Mouse (Mus musculus) cerebellum, postnatal 10 days (tissue): ENCODE results near the gene Arhgef15.
"Not testable (repeated sequence)": the region's sequence is repeated elsewhere in the genome, so short reads cannot be mapped to it uniquely, and the experiment has no call there.

ENCODE experiments used
- DNase-seq, 2 experiments: peaks; one replicate each; pipeline ENCODE4 v3.0.0; 2021; ENCODE audit warnings: mixed read lengths in 2 of 2

The Arhgef15 gene

GRCm38 (mm10) chr11:68965050-68965449 is 7.8 kb upstream of the Arhgef15 start:
- no peak for DNase-seq

GRCm38 (mm10) chr11:68963405-68963804 is 6.1 kb upstream of the Arhgef15 start:
- DNase-seq: no peak

GRCm38 (mm10) chr11:68962159-68962558 is 4.9 kb upstream of the Arhgef15 start:
- DNase-seq: not testable (repeated sequence)

- DNase-seq: no peak
These were observed 4.3 kb upstream of the Arhgef15 start for GRCm38 (mm10) chr11:68961596-68961995.

GRCm38 (mm10) chr11:68957971-68958370 is 691 bp upstream of the Arhgef15 start:
- DNase-seq: no peak

GRCm38 (mm10) chr11:68956697-68957096 is 583 bp downstream of the Arhgef15 start:
- no peak for DNase-seq

- no peak for DNase-seq
These were observed 1.2 kb downstream of the Arhgef15 start for GRCm38 (mm10) chr11:68956107-68956506.

- no peak for DNase-seq
These were observed 1.8 kb downstream of the Arhgef15 start for GRCm38 (mm10) chr11:68955473-68955872.

- DNase-seq: no peak
These were observed 2.9 kb downstream of the Arhgef15 start for GRCm38 (mm10) chr11:68954408-68954807.

- DNase-seq: no peak
These were observed 3.4 kb downstream of the Arhgef15 start for GRCm38 (mm10) chr11:68953903-68954302.

GRCm38 (mm10) chr11:68947542-68947993 is 9.7 kb downstream of the Arhgef15 start:
- peak; percentile 71 to 78 for DNase-seq

- DNase-seq: peak; percentile 44 to 51
These were observed 10.4 kb downstream of the Arhgef15 start for GRCm38 (mm10) chr11:68946806-68947440.

GRCm38 (mm10) chr11:68946001-68946400 is 11.3 kb downstream of the Arhgef15 start:
- no peak for DNase-seq

- no peak for DNase-seq
These were observed 12.0 kb downstream of the Arhgef15 start for GRCm38 (mm10) chr11:68945245-68945644.

- DNase-seq: no peak
These were observed 14.5 kb downstream of the Arhgef15 start for GRCm38 (mm10) chr11:68942731-68943130.

GRCm38 (mm10) chr11:68940516-68940915 is 16.8 kb downstream of the Arhgef15 start:
- DNase-seq: no peak

- peak; percentile 91 to 92 for DNase-seq
These were observed 17.6 kb downstream of the Arhgef15 start for GRCm38 (mm10) chr11:68939451-68940304.

GRCm38 (mm10) chr11:68936951-68937350 is 20.3 kb downstream of the Arhgef15 start:
- DNase-seq: not testable (repeated sequence)

- no peak for DNase-seq
These were observed 23.3 kb downstream of the Arhgef15 start for GRCm38 (mm10) chr11:68933885-68934507.

- no peak for DNase-seq
These were observed 27.3 kb downstream of the Arhgef15 start for GRCm38 (mm10) chr11:68929947-68930346.

GRCm38 (mm10) chr11:68926981-68927380 is 30.3 kb downstream of the Arhgef15 start, which contains the start of gene Odf4:
Gene Odf4, minus strand, starts transcription at chr11:68927081.
- DNase-seq: no peak

- DNase-seq: no peak
These were observed 32.5 kb downstream of the Arhgef15 start for GRCm38 (mm10) chr11:68924749-68925148.

GRCm38 (mm10) chr11:68923191-68923590 is 34.1 kb downstream of the Arhgef15 start:
- DNase-seq: no peak
